Mouse (Mus musculus): Measurements from ENCODE around the gene Otogl. TPM values are rescaled to one million over a fixed set of nuclear protein-coding genes. Genes with fewer than 3 reads are reported as not detected.

Otogl gene
- polyA plus RNA-seq, 1 experiment from 2014 or later: 1.2 TPM

DNA sequence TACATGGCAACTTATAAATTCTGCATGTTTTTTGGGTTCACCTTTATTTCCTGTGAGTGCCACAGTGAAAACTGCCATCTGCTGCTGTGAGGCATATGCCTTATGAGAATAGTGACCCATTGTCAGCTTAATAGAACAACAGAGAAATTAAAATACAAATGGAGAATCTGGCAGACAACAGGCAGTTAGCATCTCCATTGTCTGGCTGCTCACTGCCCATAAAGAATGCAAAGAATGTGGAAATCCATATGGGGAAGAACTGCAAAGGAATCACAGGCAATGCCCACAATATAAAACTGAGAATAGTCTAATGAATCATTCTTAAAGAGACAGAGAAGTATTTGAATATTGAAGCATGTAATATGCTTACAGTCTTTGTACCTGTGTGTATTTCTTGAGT is 177.6 kb downstream of the Otogl start:
- DNase-seq (ENCODE audit: low spot score) (peak; percentile 25), ATAC-seq (ENCODE audit: low read depth) (no peak)
- H3K9ac ChIP-seq (ENCODE audit: low read depth, low read length): no peak overlapping the region
- no peaks in the 10 kb centered on the region for H3K4me1 ChIP-seq (ENCODE audit: control insufficient read depth, insufficient read depth, low read length)
- no peak overlapping the region for H3K4me2 ChIP-seq (ENCODE audit: low read depth, low read length)
- H3K27ac ChIP-seq (replicated peaks; ENCODE audit: low read depth, low read length): no peak overlapping the region
- H3K27me3 ChIP-seq (replicated peaks; ENCODE audit: control insufficient read depth, insufficient read depth, low read length): no peaks in the 10 kb centered on the region
- no peaks in the 10 kb centered on the region for H3K9me3 ChIP-seq (ENCODE audit: control insufficient read depth, low read length)
- H3K36me3 ChIP-seq (ENCODE audit: control insufficient read depth, insufficient read depth, low read length): no peaks in the 10 kb centered on the region
- H3K4me3 ChIP-seq (ENCODE audit: low read depth, low read length): no peak overlapping the region

DNA sequence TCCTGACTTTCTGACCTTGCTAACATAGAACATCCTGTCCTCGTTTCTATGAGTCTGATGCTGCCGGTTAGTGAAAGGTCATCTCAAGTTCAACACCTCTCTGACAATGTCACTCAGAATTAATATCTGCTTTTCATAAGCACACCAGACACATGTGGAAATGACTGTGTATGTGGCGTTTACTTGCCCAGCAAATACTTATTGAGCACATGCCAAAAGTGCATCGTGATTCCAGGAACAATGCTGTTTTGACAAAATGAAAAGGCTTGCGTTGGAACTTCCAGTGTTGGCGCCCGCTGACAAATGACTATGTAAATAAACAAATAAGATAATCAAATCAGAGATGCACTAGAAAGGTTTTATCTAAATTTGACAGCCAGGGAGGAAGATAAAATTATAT is 186.3 kb downstream of the Otogl start:
- no peak overlapping the region for H3K9ac ChIP-seq (ENCODE audit: low read depth, low read length)
- H3K9me3 ChIP-seq (ENCODE audit: control insufficient read depth, low read length): no peaks in the 10 kb centered on the region
- no peak overlapping the region for H3K4me2 ChIP-seq (ENCODE audit: low read depth, low read length)
- no peaks in the 10 kb centered on the region for H3K4me1 ChIP-seq (ENCODE audit: control insufficient read depth, insufficient read depth, low read length)
- no peaks in the 10 kb centered on the region for H3K36me3 ChIP-seq (ENCODE audit: control insufficient read depth, insufficient read depth, low read length)
- no peaks in the 10 kb centered on the region for H3K27me3 ChIP-seq (replicated peaks; ENCODE audit: control insufficient read depth, insufficient read depth, low read length)
- DNase-seq (ENCODE audit: low spot score) (peak; percentile 9), ATAC-seq (ENCODE audit: low read depth) (no peak)
- WGBS: 49% methylated on average over 7 of the region's 7 CpGs
- no peak overlapping the region for H3K27ac ChIP-seq (replicated peaks; ENCODE audit: low read depth, low read length)
- no peak overlapping the region for H3K4me3 ChIP-seq (ENCODE audit: low read depth, low read length)

GRCm38 (mm10) chr10:107719806-107720205 is 192.1 kb downstream of the Otogl start, which contains the start of gene Ptprq:
Gene Ptprq (minus strand): TSS chr10:107720051.
- H3K4me2 ChIP-seq (ENCODE audit: low read depth, low read length): no peak within 1 kb of the TSS
- no peak within 1 kb of the TSS for H3K9ac ChIP-seq (ENCODE audit: low read depth, low read length)
- no peaks in the 10 kb centered on the region for H3K27me3 ChIP-seq (replicated peaks; ENCODE audit: control insufficient read depth, insufficient read depth, low read length)
- H3K4me3 ChIP-seq (ENCODE audit: low read depth, low read length): no peak within 1 kb of the TSS
- no peaks in the 10 kb centered on the region for H3K9me3 ChIP-seq (ENCODE audit: control insufficient read depth, low read length)
- no peak for ATAC-seq (ENCODE audit: low read depth)
- 82% methylated on average over 1 of the region's 1 CpGs for WGBS
- DNase-seq (ENCODE audit: low spot score): no peak
- no peaks in the 10 kb centered on the region for H3K36me3 ChIP-seq (ENCODE audit: control insufficient read depth, insufficient read depth, low read length)
- no peaks in the 10 kb centered on the region for H3K4me1 ChIP-seq (ENCODE audit: control insufficient read depth, insufficient read depth, low read length)
- no peak within 1 kb of the TSS for H3K27ac ChIP-seq (replicated peaks; ENCODE audit: low read depth, low read length)

Other genes starting within 250 kb of the Otogl start
- gene Ptprq, start 192.1 kb downstream of the Otogl start, polyA plus RNA-seq (2014; fragmentation: Nextera tagmentation; extraction: Ambion mirVana): 0.39 and 0.47 TPM in 2 replicates

Measured in embryonic facial prominence, embryonic 14.5 days (tissue).